Mouse (Mus musculus) ES-E14 (cell line): ENCODE data around the gene Olfr1012.

Source experiments
- CHD2 ChIP-seq: IDR thresholded peaks from 2 replicates; pipeline ENCODE4 v1.6.1; 2014; ENCODE audit warnings: mild to moderate bottlenecking, low read depth, low read length, inconsistent platforms
- HCFC1 ChIP-seq: IDR thresholded peaks from 2 replicates; pipeline ENCODE4 v1.6.1; 2012; ENCODE audit warnings: low read length, inconsistent platforms, borderline replicate concordance; ENCODE audit not compliant: insufficient read depth
- ZC3H11A ChIP-seq: IDR thresholded peaks from 2 replicates; pipeline ENCODE4 v1.6.1; 2012; ENCODE audit warnings: low read depth, mild to moderate bottlenecking, inconsistent platforms, low read length, borderline replicate concordance
- ZNF384 ChIP-seq: IDR thresholded peaks from 2 replicates; pipeline ENCODE4 v1.6.1; 2012; ENCODE audit warnings: low read depth, low read length, inconsistent platforms

DNA sequence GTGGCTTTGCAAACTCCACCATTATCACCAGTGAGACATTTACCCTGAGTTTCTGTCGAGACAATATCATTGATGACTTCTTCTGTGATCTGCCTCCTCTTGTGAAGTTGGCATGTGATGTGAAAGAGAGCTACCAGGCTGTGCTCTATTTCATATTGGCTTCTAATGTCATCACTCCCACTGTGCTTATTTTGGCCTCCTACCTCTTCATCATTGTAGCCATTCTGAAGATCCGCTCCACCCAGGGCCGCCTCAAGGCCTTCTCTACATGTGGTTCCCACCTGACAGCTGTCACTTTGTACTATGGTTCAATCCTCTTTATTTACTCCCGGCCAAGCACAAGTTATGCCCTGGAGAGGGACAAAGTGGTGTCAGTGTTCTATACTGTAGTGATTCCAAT lies 8.7 kb downstream of the Olfr1012 start:
- TF ChIP-seq ZNF384 = no peak
- TF ChIP-seq ZC3H11A = no peak
- TF ChIP-seq CHD2 = no peak
- TF ChIP-seq HCFC1 = no peak
